In the genomic region with DNA sequence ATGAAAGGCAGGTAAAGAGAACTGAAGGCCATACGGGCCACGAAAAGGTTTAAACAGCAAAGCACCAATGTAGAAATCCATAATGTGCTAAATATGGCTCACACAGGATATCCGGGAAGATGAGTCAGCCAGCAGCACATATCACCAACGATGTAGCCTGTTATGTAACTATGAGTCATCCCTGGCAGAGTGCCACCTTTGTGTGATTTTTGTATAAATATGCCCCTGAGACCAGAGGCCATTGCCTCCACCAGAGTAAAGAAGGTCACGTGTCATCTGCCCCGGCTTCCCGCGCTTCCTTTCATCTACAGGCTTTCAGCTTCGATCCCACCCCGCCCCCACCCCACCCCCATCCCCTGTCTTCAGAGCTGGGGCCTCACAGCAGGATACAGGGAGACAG, we compare ENCODE assay signal across 8 mouse cellular contexts.
DNase-seq lines count a peak whose midpoint lies in the region; ATAC-seq lines count a peak whose summit lies in the region.

No protein-coding gene starts in this region.

- no peaks in the 10 kb centered on the region for H3K36me3 ChIP-seq in forebrain, embryonic 10.5 days (replicated peaks)
- H3K36me3 ChIP-seq in forebrain, embryonic 12.5 days (replicated peaks) = no peaks in the 10 kb centered on the region
- no peaks in the 10 kb centered on the region for H3K36me3 ChIP-seq in midbrain, embryonic 12.5 days

- DNase-seq in forebrain, embryonic 10.5 days (ENCODE audit: extremely low spot score, low spot score) = no peak
- DNase-seq in cerebellum, postnatal 10 days = peak; percentile 57 to 68
- peak; percentile 84 for DNase-seq in kidney, adult 11 months
- peak; percentile 42 to 69 for DNase-seq in left cerebral cortex, postnatal 25 days (ENCODE audit: low spot score in 2 of 2)
- peak; percentile 17 to 58 for DNase-seq in spleen, adult 18-20 months

- no peaks in the 10 kb centered on the region for H3K9me3 ChIP-seq in forebrain, embryonic 10.5 days
- no peaks in the 10 kb centered on the region for H3K9me3 ChIP-seq in forebrain, embryonic 12.5 days
- H3K9me3 ChIP-seq in midbrain, embryonic 12.5 days = no peaks in the 10 kb centered on the region

- peaks cover 15% of the 10 kb centered on the region for H3K4me1 ChIP-seq in forebrain, embryonic 10.5 days
- H3K4me1 ChIP-seq in forebrain, embryonic 12.5 days = peaks cover 4% of the 10 kb centered on the region; the same call in 1 of the 2 replicates
- H3K4me1 ChIP-seq in midbrain, embryonic 12.5 days = peaks cover 4% of the 10 kb centered on the region; the same call in 1 of the 2 replicates

- no peak overlapping the region for H3K4me2 ChIP-seq in forebrain, embryonic 12.5 days
- H3K4me2 ChIP-seq in midbrain, embryonic 12.5 days (replicated peaks) = no peak overlapping the region

- no peak for ATAC-seq in forebrain, embryonic 12.5 days (ENCODE audit: low FRiP score)
- ATAC-seq in granulocyte monocyte progenitor cell, adult 5-6 weeks (replicated peaks; ENCODE audit: poor library complexity, severe bottlenecking) = peak; percentile 98
- peak; percentile 49; the same call in 1 of the 2 replicates for ATAC-seq in midbrain, embryonic 12.5 days (ENCODE audit: low FRiP score, low read depth)

- WGBS in forebrain, embryonic 10.5 days = 59% methylated on average over 10 of the region's 10 CpGs
- 59% methylated on average over 10 of the region's 10 CpGs for WGBS in forebrain, embryonic 12.5 days
- WGBS in midbrain, embryonic 12.5 days = 42% methylated on average over 10 of the region's 10 CpGs

- H3K27me3 ChIP-seq in forebrain, embryonic 10.5 days (ENCODE audit: poor library complexity, severe bottlenecking) = no peaks in the 10 kb centered on the region
- H3K27me3 ChIP-seq in forebrain, embryonic 12.5 days = no peaks in the 10 kb centered on the region
- H3K27me3 ChIP-seq in midbrain, embryonic 12.5 days = no peaks in the 10 kb centered on the region

- H3K27ac ChIP-seq in forebrain, embryonic 10.5 days = 0 out of 2 replicates have a peak overlapping the region, but pooled peaks have one; percentile 31
- no peak overlapping the region for H3K27ac ChIP-seq in forebrain, embryonic 12.5 days
- no peak overlapping the region for H3K27ac ChIP-seq in midbrain, embryonic 12.5 days (replicated peaks)

- intact Hi-C loops in left cerebral cortex, postnatal 25 days (cut with DNase I) = loop anchor here (10.0 kb wide), 1 partner anchor 128 kb away; no protein-coding TSS in a partner anchor

- H3K4me3 ChIP-seq in forebrain, embryonic 10.5 days = no peak overlapping the region
- no peak overlapping the region for H3K4me3 ChIP-seq in forebrain, embryonic 12.5 days (replicated peaks)
- no peak overlapping the region for H3K4me3 ChIP-seq in midbrain, embryonic 12.5 days

- no peak overlapping the region for H3K9ac ChIP-seq in forebrain, embryonic 12.5 days
- H3K9ac ChIP-seq in midbrain, embryonic 12.5 days (replicated peaks) = no peak overlapping the region
